Mouse (Mus musculus) brain, embryonic 14.5 days (tissue): ENCODE measurements around the gene Dcun1d1.

Experiments used
- CTCF ChIP-seq: fragments of 200-500 bp; IDR thresholded peaks from 2 replicates; pipeline ENCODE4 v1.5.1; 2012; ENCODE audit warnings: inconsistent platforms, mild to moderate bottlenecking, moderate library complexity, borderline replicate concordance; ENCODE audit not compliant: insufficient read depth, insufficient read length; ENCODE audit errors: extremely low read depth
- POLR2A ChIP-seq: fragments of 200-500 bp; IDR thresholded peaks from 2 replicates; pipeline ENCODE4 v1.6.1; 2012; ENCODE audit warnings: mild to moderate bottlenecking, inconsistent platforms, borderline replicate concordance; ENCODE audit not compliant: poor library complexity, insufficient read depth, insufficient read length, severe bottlenecking; ENCODE audit errors: extremely low read depth

GRCm38 (mm10) chr3:35883267-35883666, 54.0 kb downstream of the Dcun1d1 start:
- TF ChIP-seq CTCF: 0 out of 2 replicates have a peak, but pooled peaks have one; percentile 4
- no peak for TF ChIP-seq POLR2A
